Mouse (Mus musculus) embryonic facial prominence, embryonic 10.5 days (tissue): Measurements from ENCODE around the gene Phb. TPM values are rescaled to one million over a fixed set of nuclear protein-coding genes. Genes with fewer than 3 reads are reported as not detected.

ENCODE experiments used
- DNase-seq: peaks from one replicate; pipeline ENCODE4 v3.0.0-alpha.2; 2017; ENCODE audit warnings: low spot score
- H3K27ac ChIP-seq: fragments of 300-500 bp; sonication (generic); replicated peaks from 2 replicates; pipeline ENCODE4 v1.5.1; 2016; ENCODE audit warnings: mild to moderate bottlenecking
- H3K27me3 ChIP-seq: fragments of 300-500 bp; sonication (generic); replicated peaks from 2 replicates; pipeline ENCODE4 v1.6.1; 2016; ENCODE audit warnings: low read depth, mild to moderate bottlenecking; ENCODE audit not compliant: poor library complexity, severe bottlenecking
- H3K36me3 ChIP-seq: fragments of 300-500 bp; sonication (generic); replicated peaks from 2 replicates; pipeline ENCODE4 v1.6.1; 2016; ENCODE audit warnings: mild to moderate bottlenecking, moderate library complexity
- H3K4me1 ChIP-seq: fragments of 300-500 bp; sonication (generic); 2 replicates; pipeline ENCODE4 v1.6.1; 2016
- H3K4me3 ChIP-seq: fragments of 300-500 bp; sonication (generic); 2 replicates; pipeline ENCODE4 v1.5.1; 2016; ENCODE audit warnings: mild to moderate bottlenecking, moderate library complexity
- H3K9me3 ChIP-seq: fragments of 300-500 bp; sonication (generic); 2 replicates; pipeline ENCODE4 v1.6.1; 2016; ENCODE audit warnings: mild to moderate bottlenecking
- WGBS: fragments of 180-500 bp; shearing (Covaris S2); methylation state at CpG from one replicate; pipeline ENCODE4 v1.1.7; 2016; 5-methylcytosine and 5-hydroxymethylcytosine counted together
- polyA plus RNA-seq: library from polyadenylated mRNA; unstranded; fragments of >200 nt; fragmentation: Nextera tagmentation; extraction: Ambion mirVana; gene quantifications from 2 replicates; pipeline ENCODE4 v1.2.1, GENCODE M21; 2016

Phb gene
- polyA plus RNA-seq, 1 experiment from 2014 or later, result 309 TPM

GRCm38 (mm10) chr11:95719356-95719755 is 52.6 kb downstream of the Phb start:
- Histone ChIP-seq H3K4me3 (no peak overlapping the region), H3K27ac (no peak overlapping the region), H3K27me3 (no peaks in the 10 kb centered on the region), H3K4me1 (peaks cover 20% of the 10 kb centered on the region), H3K9me3 (no peaks in the 10 kb centered on the region), H3K36me3 (peaks cover 5% of the 10 kb centered on the region; the same call in 1 of the 2 replicates)
- 90% methylated on average over 3 of the region's 3 CpGs for WGBS
- DNase-seq, result no peak

- Histone ChIP-seq H3K9me3 (no peaks in the 10 kb centered on the region), H3K4me1 (no peaks in the 10 kb centered on the region), H3K36me3 (peaks cover 5% of the 10 kb centered on the region; the same call in 1 of the 2 replicates), H3K27ac (no peak within 1 kb of the TSS), H3K27me3 (no peaks in the 10 kb centered on the region), H3K4me3 (no peak within 1 kb of the TSS)
- no peak for DNase-seq
- WGBS, result 95% methylated on average over 5 of the region's 5 CpGs
These were observed 56.5 kb downstream of the Phb start, which contains the start of gene B130006D01Rik for GRCm38 (mm10) chr11:95723287-95723686. TSS of gene B130006D01Rik (plus strand) at chr11:95723587.

GRCm38 (mm10) chr11:95724466-95724865 is 57.7 kb downstream of the Phb start:
- 93% methylated on average over 4 of the region's 4 CpGs for WGBS
- H3K36me3 ChIP-seq, result peaks cover 5% of the 10 kb centered on the region; the same call in 1 of the 2 replicates

GRCm38 (mm10) chr11:95726156-95726555 is 59.4 kb downstream of the Phb start:
- Histone ChIP-seq H3K4me3 (no peak overlapping the region), H3K9me3 (no peaks in the 10 kb centered on the region), H3K36me3 (no peaks in the 10 kb centered on the region; the same call in 1 of the 2 replicates), H3K4me1 (no peaks in the 10 kb centered on the region), H3K27me3 (no peaks in the 10 kb centered on the region), H3K27ac (no peak overlapping the region)
- DNase-seq, result no peak
- 80% methylated on average over 4 of the region's 4 CpGs for WGBS

More at GRCm38 (mm10) chr11:95724466-95724865, 57.7 kb downstream of the Phb start:
- H3K27me3 ChIP-seq, result no peaks in the 10 kb centered on the region
- H3K27ac ChIP-seq, result no peak overlapping the region
- no peaks in the 10 kb centered on the region for H3K9me3 ChIP-seq
- no peaks in the 10 kb centered on the region for H3K4me1 ChIP-seq
- no peak overlapping the region for H3K4me3 ChIP-seq
- DNase-seq, result no peak

- no peak overlapping the region for H3K4me3 ChIP-seq
- no peak for DNase-seq
- 93% methylated on average over 5 of the region's 5 CpGs for WGBS
- no peak overlapping the region for H3K27ac ChIP-seq
- H3K9me3 ChIP-seq, result no peaks in the 10 kb centered on the region
- no peaks in the 10 kb centered on the region for H3K4me1 ChIP-seq
- no peaks in the 10 kb centered on the region for H3K36me3 ChIP-seq
- H3K27me3 ChIP-seq, result no peaks in the 10 kb centered on the region
These were observed 61.2 kb downstream of the Phb start for GRCm38 (mm10) chr11:95727947-95728346.

GRCm38 (mm10) chr11:95728916-95729907 is 62.5 kb downstream of the Phb start:
- 89% methylated on average over 12 of the region's 12 CpGs for WGBS
- no peak for DNase-seq
- Histone ChIP-seq H3K27me3 (no peaks in the 10 kb centered on the region), H3K9me3 (no peaks in the 10 kb centered on the region; the same call in 1 of the 2 replicates), H3K27ac (no peak overlapping the region), H3K4me3 (no peak overlapping the region), H3K36me3 (peaks cover 1% of the 10 kb centered on the region; the same call in 1 of the 2 replicates), H3K4me1 (no peaks in the 10 kb centered on the region)

Other genes with a start within 250 kb of the Phb start
- gene Nxph3, start 152.4 kb upstream of the Phb start, polyA plus RNA-seq, result 0.50 and 0.54 TPM in 2 replicates
- gene Ngfr, start 79.2 kb upstream of the Phb start, polyA plus RNA-seq, result 21.7 and 23.5 TPM in 2 replicates
- gene Zfp652, start 45.7 kb downstream of the Phb start, polyA plus RNA-seq, result 19.5 and 20.3 TPM in 2 replicates
- gene B130006D01Rik, start 56.6 kb downstream of the Phb start, polyA plus RNA-seq, result 1.9 and 2.2 TPM in 2 replicates
- not detected in 2 replicates for gene Phospho1, start 157.5 kb downstream of the Phb start, polyA plus RNA-seq
- 9.5 and 10.0 TPM in 2 replicates for gene Gngt2, start 170.3 kb downstream of the Phb start, polyA plus RNA-seq
- gene Abi3, start 175.5 kb downstream of the Phb start, polyA plus RNA-seq, result 3.7 and 4.1 TPM in 2 replicates
- 0.09 and 0.16 TPM in 2 replicates for gene B4galnt2, start 247.9 kb downstream of the Phb start, polyA plus RNA-seq